Mouse (Mus musculus) E14TG2a.4 (cell line): ENCODE results near the gene Fbxo42.
A peak's percentile ranks its signal among the peaks of the same experiment; 100 is the strongest.

Experiments used
- H3K27me3 ChIP-seq: 2 replicates; pipeline ENCODE4 v1.6.1; 2014; ENCODE audit warnings: low read length, control low read depth; ENCODE audit not compliant: insufficient read depth
- H3K36me3 ChIP-seq: 2 replicates; pipeline ENCODE4 v1.6.1; 2014; ENCODE audit warnings: low read length, control low read depth; ENCODE audit not compliant: insufficient read depth
- H3K4me1 ChIP-seq: replicated peaks from 2 replicates; pipeline ENCODE4 v1.6.1; 2014; ENCODE audit warnings: low read depth, low read length, control low read depth
- H3K4me3 ChIP-seq: replicated peaks from 2 replicates; pipeline ENCODE4 v1.5.1; 2014; ENCODE audit warnings: mild to moderate bottlenecking, low read length
- H3K9me3 ChIP-seq: 2 replicates; pipeline ENCODE4 v1.6.1; 2014; ENCODE audit warnings: low read length, control low read depth
- CTCF ChIP-seq: conservative IDR thresholded peaks from 2 replicates; pipeline ENCODE4 v1.5.1; 2014; ENCODE audit warnings: low read length
- NANOG ChIP-seq: IDR thresholded peaks from 2 replicates; pipeline ENCODE4 v1.6.1; 2014; ENCODE audit warnings: borderline replicate concordance, low read length, mixed read lengths
- POU5F1 ChIP-seq: IDR thresholded peaks from 2 replicates; pipeline ENCODE4 v1.6.1; 2014; ENCODE audit warnings: low read length, borderline replicate concordance

The Fbxo42 gene

GRCm38 (mm10) chr4:141222752-141223151, 75.0 kb downstream of the Fbxo42 start:
- no peaks in the 10 kb centered on the region for H3K36me3 ChIP-seq
- H3K27me3 ChIP-seq, result no peaks in the 10 kb centered on the region; the same call in 1 of the 2 replicates
- peaks cover 19% of the 10 kb centered on the region for H3K4me1 ChIP-seq
- TF ChIP-seq POU5F1 (no peak), NANOG (no peak), CTCF (no peak)
- H3K4me3 ChIP-seq, result no peak overlapping the region
- no peaks in the 10 kb centered on the region for H3K9me3 ChIP-seq

- Histone ChIP-seq H3K36me3 (no peaks in the 10 kb centered on the region), H3K4me1 (peaks cover 26% of the 10 kb centered on the region), H3K27me3 (peaks cover 25% of the 10 kb centered on the region), H3K4me3 (no peak overlapping the region), H3K9me3 (no peaks in the 10 kb centered on the region)
- TF ChIP-seq NANOG, result no peak
- TF ChIP-seq POU5F1, result no peak
- TF ChIP-seq CTCF, result no peak
These were observed 81.0 kb downstream of the Fbxo42 start for GRCm38 (mm10) chr4:141228687-141229086.

- no peaks in the 10 kb centered on the region for H3K9me3 ChIP-seq
- TF ChIP-seq CTCF (no peak), POU5F1 (no peak), NANOG (no peak)
- H3K27me3 ChIP-seq, result peaks cover 50% of the 10 kb centered on the region
- H3K4me3 ChIP-seq, result no peak overlapping the region
- peaks cover 26% of the 10 kb centered on the region for H3K4me1 ChIP-seq
- H3K36me3 ChIP-seq, result no peaks in the 10 kb centered on the region
These were observed 85.5 kb downstream of the Fbxo42 start for GRCm38 (mm10) chr4:141233196-141233595.

GRCm38 (mm10) chr4:141235537-141236111, 87.9 kb downstream of the Fbxo42 start:
- Histone ChIP-seq H3K4me1 (peaks cover 28% of the 10 kb centered on the region), H3K36me3 (no peaks in the 10 kb centered on the region), H3K4me3 (no peak overlapping the region), H3K9me3 (no peaks in the 10 kb centered on the region), H3K27me3 (peaks cover 64% of the 10 kb centered on the region)
- TF ChIP-seq POU5F1 (no peak), CTCF (no peak), NANOG (no peak)

GRCm38 (mm10) chr4:141236856-141237255, 89.1 kb downstream of the Fbxo42 start:
- Histone ChIP-seq H3K4me1 (peaks cover 40% of the 10 kb centered on the region), H3K4me3 (no peak overlapping the region), H3K36me3 (no peaks in the 10 kb centered on the region), H3K27me3 (peaks cover 56% of the 10 kb centered on the region), H3K9me3 (no peaks in the 10 kb centered on the region)
- TF ChIP-seq CTCF (no peak), POU5F1 (no peak), NANOG (no peak)

- H3K27me3 ChIP-seq, result peaks cover 56% of the 10 kb centered on the region
- H3K4me3 ChIP-seq, result peak overlapping the region; percentile 77
- H3K9me3 ChIP-seq, result no peaks in the 10 kb centered on the region
- H3K4me1 ChIP-seq, result peaks cover 57% of the 10 kb centered on the region
- no peaks in the 10 kb centered on the region for H3K36me3 ChIP-seq
- no peak for TF ChIP-seq CTCF
- TF ChIP-seq NANOG, result no peak
- no peak for TF ChIP-seq POU5F1
These were observed 91.0 kb downstream of the Fbxo42 start for GRCm38 (mm10) chr4:141238492-141239387.

- TF ChIP-seq NANOG (no peak), POU5F1 (no peak), CTCF (no peak)
- H3K36me3 ChIP-seq, result no peaks in the 10 kb centered on the region
- peak within 1 kb of the TSS; percentile 77 for H3K4me3 ChIP-seq
- H3K4me1 ChIP-seq, result peaks cover 64% of the 10 kb centered on the region
- H3K27me3 ChIP-seq, result peaks cover 64% of the 10 kb centered on the region
- H3K9me3 ChIP-seq, result no peaks in the 10 kb centered on the region
These were observed 91.8 kb downstream of the Fbxo42 start, which contains the start of gene Arhgef19 for GRCm38 (mm10) chr4:141239388-141240125. TSS of gene Arhgef19 (plus strand) at chr4:141239499.

GRCm38 (mm10) chr4:141240617-141241016, 92.9 kb downstream of the Fbxo42 start:
- TF ChIP-seq POU5F1 (no peak), NANOG (no peak), CTCF (no peak)
- H3K27me3 ChIP-seq, result peaks cover 69% of the 10 kb centered on the region
- H3K36me3 ChIP-seq, result no peaks in the 10 kb centered on the region
- no peaks in the 10 kb centered on the region for H3K9me3 ChIP-seq
- peak overlapping the region; percentile 77 for H3K4me3 ChIP-seq
- H3K4me1 ChIP-seq, result peaks cover 71% of the 10 kb centered on the region
